Mouse (Mus musculus) heart, postnatal 25 days (tissue): ENCODE data around the gene Foxn1. TPM values are rescaled to one million over a fixed set of nuclear protein-coding genes. Genes with fewer than 3 reads are reported as not detected.

Source experiments
- DNase-seq: peaks from one replicate; pipeline ENCODE4 v3.0.0; 2022; ENCODE audit warnings: low spot score
- intact Hi-C: fragments of 180-260 bp; cut with DNase I; formaldehyde crosslinking; loops from one replicate; pipeline ENCODE4 v1.15.1; 2025
- total RNA-seq, 2 experiments: library from RNA; stranded (reverse); gene quantifications; 2 replicates each; pipeline ENCODE4 v1.2.3; 2021

Foxn1 gene
- total RNA-seq, 2 experiments from 2014 or later = not detected

DNA sequence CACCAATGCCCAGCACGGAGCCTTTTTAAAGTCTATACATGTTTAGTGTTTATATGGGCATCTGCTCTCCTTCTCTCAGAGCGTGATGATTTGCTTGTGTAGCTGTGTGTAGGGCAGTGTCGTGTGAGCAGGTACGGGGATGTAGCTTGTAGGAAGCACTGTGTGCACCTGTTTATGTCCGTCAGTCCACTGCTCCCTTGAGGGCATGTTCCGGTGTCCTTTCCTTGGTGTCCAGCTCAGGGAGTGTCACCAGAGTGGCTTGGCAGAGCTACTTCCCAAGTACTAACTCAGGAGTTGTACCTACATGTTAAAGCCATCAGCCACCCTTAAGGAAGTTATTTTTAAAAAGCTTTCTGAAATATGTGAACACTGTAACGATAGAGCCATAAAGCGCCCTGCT lies 49.3 kb downstream of the Foxn1 start:
- DNase-seq = no peak
- intact Hi-C loops = no loop called here

DNA sequence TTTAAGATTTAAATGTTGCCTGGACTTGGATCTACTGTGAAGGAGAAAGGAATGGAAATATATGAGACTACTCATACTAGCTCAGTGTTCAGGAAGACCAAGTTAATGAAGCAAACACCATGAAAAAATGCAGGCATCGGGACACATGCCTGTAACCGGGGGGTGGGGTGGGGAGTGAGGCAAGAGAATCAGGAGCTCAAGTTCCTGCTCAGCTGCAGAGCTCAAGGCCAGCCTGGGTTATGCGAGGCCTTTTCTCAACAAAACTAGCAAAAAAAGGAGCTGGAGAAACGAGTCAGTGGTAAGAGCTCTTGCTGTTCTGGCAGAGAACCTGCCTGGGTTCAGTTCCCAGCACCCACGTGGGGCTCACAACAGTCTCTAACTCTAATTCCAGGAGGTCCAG lies 52.4 kb downstream of the Foxn1 start:
- intact Hi-C loops = no loop called here
- no peak for DNase-seq

DNA sequence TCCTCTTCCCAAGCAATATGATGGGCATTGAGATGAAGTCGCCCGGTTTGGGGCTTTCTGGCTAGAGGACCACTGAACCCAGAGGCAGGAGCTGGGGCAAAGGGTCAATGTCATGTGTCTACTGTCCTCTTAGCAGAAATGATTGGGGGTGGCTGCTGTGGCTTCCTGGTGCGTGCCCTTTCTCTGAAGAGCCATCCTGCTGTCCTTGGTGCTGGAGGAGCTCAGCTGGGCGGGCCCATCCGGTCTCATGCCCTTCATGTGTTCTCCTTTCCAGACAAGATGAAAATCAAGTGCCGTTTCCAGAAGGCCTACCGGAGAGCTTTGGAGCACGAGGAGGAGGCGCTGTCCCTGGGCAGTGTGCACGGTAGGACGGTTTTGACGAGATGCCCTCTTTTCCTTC lies 53.7 kb downstream of the Foxn1 start:
- intact Hi-C loops = no loop called here
- DNase-seq = no peak

DNA sequence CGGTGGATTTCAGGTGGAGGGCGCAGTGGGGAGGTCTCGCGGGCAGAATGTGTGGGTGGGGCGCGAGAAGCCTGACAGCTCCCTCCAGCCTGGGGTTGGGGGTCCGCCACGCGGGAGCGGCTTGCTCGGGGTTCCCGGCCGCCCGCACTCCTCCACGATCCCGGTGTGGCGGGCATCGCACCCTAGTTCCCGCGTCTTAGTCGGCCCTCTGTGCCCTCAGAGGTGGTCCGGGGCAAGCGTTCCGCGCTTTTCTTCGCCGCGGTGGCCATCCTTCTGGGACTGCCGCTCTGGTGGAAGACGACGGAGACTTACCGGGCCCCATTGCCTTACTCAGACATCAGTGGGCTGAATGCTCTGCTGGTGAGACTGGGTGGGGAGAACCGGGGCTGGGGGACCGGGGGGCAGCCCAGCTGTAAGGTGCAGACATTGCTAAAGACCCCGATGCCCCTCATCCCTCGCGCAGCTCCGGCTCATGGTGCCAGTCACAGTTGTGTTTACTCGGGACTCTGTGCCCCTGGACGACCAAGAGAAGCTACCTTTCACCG lies 57.8 kb downstream of the Foxn1 start:
- intact Hi-C loops = no loop called here
- DNase-seq = no peak

DNA sequence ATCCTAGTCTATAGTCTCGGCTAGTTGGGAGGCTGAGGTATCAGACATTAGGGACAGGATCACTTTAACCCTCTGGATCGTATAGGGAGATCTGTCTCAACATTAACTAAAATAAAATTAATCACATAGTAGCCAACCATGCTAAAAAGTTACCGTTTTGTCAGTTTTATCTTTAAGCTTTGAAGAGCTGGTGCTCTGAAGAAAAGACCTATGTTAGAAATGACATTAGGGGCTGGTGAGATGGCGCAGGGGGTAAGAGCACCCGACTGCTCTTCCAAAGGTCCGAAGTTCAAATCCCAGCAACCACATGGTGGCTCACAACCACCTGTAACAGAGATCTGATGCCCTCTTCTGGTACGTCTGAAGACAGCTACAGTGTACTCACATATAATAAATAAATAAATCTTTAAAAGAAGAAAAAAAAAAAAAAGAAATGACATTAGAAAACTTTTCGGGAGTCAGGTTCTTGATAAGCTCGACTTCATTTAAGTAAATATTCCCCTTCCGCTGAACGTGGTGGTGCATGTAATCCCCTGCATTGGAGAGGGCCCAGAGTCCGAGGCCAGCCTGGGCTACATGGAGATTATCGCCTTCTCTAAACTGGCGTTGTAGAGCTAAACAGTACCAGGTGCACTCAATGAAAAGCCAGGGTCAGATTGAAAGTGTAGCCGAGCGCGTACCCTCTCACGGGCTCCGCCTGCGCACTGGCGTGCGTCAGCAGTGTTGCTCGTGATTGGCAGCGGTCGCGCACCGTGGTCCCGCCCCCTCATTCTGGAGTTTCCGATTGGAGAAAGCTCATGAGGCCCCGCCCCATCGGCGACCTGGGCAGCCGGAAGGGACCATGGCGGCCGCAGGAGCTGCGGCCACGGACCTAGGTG lies 58.5 kb downstream of the Foxn1 start, which contains the start of gene Pigs:
Gene Pigs (plus strand): TSS at position 782 of the 878 bp plus-strand sequence.
- DNase-seq = peak; percentile 93
- intact Hi-C loops = no loop called here

DNA sequence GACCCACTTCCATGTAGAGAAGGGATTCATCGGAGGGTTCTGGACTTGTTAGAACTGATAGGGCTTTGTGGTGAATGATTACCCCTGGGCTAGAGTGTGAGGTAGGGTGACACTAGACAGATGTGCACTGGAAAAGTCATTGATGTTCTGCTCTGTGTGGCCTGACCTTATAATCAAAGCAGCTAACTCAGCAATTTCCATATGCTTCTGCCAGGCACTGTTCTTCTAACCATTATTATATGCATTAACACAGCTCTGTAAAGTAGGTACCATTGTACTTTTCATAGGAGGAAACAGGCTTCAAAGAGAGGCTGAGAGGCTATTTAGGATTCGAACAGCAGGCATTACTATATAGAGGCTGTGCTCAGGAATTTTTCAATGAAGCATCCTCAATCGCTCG lies 59.1 kb downstream of the Foxn1 start:
- intact Hi-C loops = no loop called here

DNA sequence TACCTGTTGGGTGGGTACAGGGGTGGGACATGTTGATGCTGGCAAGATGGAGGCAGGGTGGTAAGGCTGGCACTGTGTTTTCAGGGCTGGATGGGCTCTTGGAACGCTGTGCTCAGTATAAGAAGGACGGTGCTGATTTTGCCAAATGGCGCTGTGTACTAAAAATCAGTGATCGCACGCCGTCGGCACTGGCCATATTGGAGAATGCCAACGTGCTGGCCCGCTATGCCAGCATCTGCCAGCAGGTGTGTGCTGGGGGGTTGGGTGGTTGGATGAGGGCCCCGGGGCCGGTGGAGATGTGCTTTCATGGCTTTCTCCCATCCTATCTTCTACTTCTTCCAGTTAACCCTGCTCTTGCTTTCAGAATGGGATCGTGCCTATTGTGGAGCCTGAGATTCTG lies 61.4 kb downstream of the Foxn1 start:
- DNase-seq = no peak
- intact Hi-C loops = no loop called here

More for the DNA sequence above, 59.1 kb downstream of the Foxn1 start:
- DNase-seq = no peak

DNA sequence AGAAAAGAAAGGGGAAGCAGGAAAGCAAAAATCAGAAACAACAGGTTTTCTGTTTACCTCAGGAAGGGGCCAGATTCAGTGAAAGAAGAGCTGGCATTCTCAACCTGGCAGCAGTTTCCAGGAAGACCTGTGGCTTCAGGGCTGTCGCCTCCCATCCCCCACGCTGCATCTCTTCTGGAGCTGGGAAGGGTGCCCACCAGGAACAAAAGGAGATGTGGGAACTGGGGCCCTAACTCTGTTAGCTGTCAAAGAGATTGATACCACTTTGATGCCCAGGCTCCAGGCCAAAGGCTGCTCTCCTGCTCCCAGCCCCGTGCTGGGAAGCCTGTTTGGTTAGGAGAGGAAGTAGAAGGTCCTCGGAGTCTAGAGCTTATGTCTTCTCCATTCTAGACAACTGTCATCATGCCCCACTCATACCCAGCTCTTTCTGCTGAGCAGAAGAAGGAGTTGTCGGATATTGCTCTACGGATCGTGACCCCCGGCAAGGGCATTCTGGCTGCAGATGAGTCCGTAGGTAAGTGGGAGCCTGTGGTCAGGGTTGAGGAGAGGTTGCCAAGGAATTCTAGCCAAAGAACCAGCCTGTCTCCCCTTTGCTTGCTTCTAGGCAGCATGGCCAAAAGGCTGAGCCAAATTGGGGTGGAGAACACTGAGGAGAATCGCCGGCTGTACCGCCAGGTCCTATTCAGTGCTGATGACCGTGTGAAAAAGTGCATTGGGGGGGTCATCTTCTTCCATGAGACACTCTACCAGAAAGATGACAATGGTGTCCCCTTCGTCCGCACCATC lies 62.2 kb downstream of the Foxn1 start:
- intact Hi-C loops = no loop called here
- no peak for DNase-seq

DNA sequence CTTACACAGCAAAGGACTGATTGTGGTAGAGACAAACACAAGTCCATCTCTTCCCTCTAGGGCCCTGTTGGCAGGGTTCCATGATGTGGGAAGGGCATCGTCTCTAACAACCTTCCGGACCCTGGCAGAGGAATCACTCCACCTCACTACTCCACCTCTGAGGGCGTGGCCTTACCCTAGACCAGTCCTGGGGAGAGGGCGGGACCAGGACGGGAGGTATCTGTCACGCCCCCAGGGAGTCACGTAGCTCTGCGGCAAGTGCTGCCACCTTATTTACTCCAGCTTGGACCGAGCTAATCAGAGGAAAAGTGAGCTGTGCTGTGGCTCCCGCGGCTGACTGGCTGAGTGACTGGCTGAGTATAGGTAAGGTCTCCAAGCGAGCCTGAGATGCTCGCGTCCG lies 63.5 kb downstream of the Foxn1 start, which contains the start of gene Aldoc:
Gene Aldoc (plus strand): TSS at position 109 of the 400 bp plus-strand sequence.
- DNase-seq = peak; percentile 46
- intact Hi-C loops = no loop called here

DNA sequence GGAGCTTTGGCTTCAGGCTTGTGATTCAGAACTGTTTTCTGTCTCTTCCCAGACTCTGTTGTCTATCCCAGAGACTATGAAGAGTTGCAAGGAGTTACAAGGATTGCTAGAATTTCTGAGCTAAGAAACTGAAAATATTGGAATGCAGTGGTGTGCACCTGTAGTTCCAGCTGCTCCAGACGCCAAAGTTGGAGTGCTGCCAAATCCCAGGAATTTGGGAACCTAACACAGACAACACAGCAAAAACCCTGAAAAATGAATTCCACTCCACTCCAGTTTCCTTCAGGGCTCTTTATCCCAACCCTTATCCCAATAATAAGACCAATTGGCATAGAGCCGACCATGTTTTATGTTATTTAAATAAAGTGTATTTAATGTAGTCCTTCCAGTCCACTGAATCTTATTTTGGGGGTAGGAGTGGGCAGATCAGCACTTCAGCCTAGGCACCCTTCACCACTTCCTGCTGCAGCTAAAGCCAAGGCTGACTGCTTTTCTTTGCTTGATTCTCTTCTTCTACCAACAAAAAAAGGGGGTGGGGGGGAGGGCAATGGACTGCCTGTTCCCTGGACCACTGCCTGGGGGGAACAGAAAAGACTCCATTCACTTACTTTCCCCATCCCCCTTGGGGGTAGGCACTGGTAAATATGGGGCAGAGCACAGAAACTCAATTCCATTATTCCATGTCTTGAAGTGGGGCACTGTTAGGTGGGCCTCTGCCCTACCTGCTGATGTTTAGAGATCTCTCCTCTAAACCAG lies 64.1 kb downstream of the Foxn1 start:
- intact Hi-C loops = no loop called here
- DNase-seq = no peak

DNA sequence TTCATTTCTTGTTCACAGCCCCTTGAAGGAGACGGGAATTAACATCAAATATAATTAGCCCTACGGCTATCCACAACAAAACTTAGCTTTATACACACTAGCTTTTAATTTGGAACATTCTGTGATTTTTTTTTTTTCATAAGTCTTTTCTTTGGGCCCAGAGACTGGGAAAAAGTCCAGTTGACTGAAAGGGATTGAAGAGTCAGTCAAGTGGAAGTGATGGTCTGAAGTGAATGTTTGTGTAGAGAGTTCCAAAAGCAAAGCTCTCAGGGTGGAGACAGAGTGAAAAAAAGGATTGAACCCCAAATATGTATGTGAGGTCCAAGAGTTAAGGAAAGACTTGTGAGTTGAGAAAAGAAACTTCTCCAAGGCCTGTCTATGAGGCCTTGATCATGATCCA lies 67.9 kb downstream of the Foxn1 start:
- no peak for DNase-seq
- intact Hi-C loops = no loop called here

DNA sequence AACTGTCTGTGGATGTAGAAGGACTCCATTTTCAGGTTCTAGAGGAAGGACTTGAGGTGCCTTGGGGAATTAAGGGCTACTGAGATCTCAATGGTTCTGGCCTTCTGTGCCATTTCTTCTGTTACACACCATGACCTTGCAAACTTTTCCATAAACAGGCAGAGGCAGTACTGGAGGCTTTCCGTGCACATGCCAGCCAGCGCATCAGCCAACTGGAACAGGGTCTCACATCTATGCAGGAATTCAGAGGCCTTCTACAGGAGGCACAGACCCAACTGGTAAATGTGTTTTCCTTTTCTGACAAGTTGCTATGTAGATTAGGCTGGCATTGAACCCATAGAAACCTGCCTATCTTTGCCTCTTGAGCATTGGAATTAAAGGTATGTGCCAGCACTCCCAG lies 72.7 kb downstream of the Foxn1 start:
- intact Hi-C loops = no loop called here
- DNase-seq = no peak

DNA sequence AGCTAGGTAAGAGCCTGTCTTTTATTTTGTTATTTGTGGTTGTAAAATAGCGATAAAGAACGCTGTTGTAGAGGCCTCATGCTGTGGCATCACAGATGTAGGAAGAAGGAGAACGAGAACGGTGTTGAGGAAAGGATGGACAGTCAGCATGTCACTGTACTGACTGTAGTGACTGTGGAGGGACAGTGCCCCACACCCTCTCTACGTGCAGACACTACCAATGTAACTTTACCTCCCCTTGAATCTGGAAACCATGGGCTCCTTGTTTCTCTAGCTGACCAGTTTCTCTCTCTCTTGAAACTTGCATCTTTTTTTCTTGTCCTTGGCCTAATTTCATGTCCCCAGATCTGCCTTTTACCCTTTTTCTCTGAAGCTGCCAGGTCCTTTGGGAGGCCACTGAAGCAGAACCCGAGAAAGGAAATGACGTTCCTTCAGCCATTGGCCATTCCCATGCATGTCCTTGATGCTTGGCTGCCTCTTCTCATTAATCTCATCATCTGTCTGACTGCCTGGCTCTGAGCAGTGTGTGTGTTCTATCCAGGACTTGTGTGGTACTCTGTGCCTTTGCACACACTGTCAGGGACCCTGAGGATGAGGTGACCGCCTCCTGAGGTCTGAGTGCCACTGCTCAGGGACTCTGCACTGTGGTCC lies 75.4 kb downstream of the Foxn1 start:
- intact Hi-C loops = no loop called here
- no peak for DNase-seq

Other genes starting within 250 kb of the Foxn1 start
- gene Traf4, start 221.0 kb downstream of the Foxn1 start, total RNA-seq = 1 to 10 TPM; 4.6 to 6.7 TPM
- gene Nek8, start 209.9 kb downstream of the Foxn1 start, total RNA-seq = 1 to 10 TPM; 2.5 to 2.6 TPM
- gene Tlcd1, start 209.8 kb downstream of the Foxn1 start, total RNA-seq = 1 to 10 TPM; 5.5 to 7.2 TPM
- gene Rpl23a, start 203.0 kb downstream of the Foxn1 start, total RNA-seq = 100 to 1,000 TPM; 776 to 853 TPM
- gene Rab34, start 198.1 kb downstream of the Foxn1 start, total RNA-seq = 10 to 100 TPM; 11.2 to 12.2 TPM
- gene Proca1, start 193.2 kb downstream of the Foxn1 start, total RNA-seq = 1 to 10 TPM in 1 of 2 experiments, under 1 TPM in 1; 0.31 to 1.1 TPM
- 10 to 100 TPM; 47.5 to 48.0 TPM for gene Sdf2, start 140.8 kb downstream of the Foxn1 start, total RNA-seq
- 10 to 100 TPM; 26.9 to 28.1 TPM for gene Supt6, start 140.6 kb downstream of the Foxn1 start, total RNA-seq
- 100 to 1,000 TPM; 190 to 210 TPM for gene 2610507B11Rik, start 124.8 kb downstream of the Foxn1 start, total RNA-seq
- 1 to 10 TPM in 1 of 2 experiments, under 1 TPM in 1; 0.98 to 1.5 TPM for gene BC030499, start 95.7 kb downstream of the Foxn1 start, total RNA-seq
- gene Spag5, start 85.0 kb downstream of the Foxn1 start, total RNA-seq = under 1 TPM; 0.62 to 0.67 TPM
- gene Aldoc, start 63.6 kb downstream of the Foxn1 start, total RNA-seq = under 1 TPM; 0.50 to 0.52 TPM
- 10 to 100 TPM; 23.0 to 23.6 TPM for gene Pigs, start 58.1 kb downstream of the Foxn1 start, total RNA-seq
- gene Unc119, start 43.1 kb downstream of the Foxn1 start, total RNA-seq = 1 to 10 TPM; 4.2 to 4.6 TPM
- gene Slc13a2, start 35.7 kb upstream of the Foxn1 start, total RNA-seq = not detected
- 1 to 10 TPM; 1.4 to 2.3 TPM for gene Slc46a1, start 79.1 kb upstream of the Foxn1 start, total RNA-seq
- under 1 TPM; 0.34 to 0.39 TPM for gene Sarm1, start 111.2 kb upstream of the Foxn1 start, total RNA-seq
- gene Vtn, start 112.5 kb upstream of the Foxn1 start, total RNA-seq = 10 to 100 TPM; 22.0 to 25.7 TPM
- not detected for gene Sebox, start 116.9 kb upstream of the Foxn1 start, total RNA-seq
- gene Tmem199, start 125.6 kb upstream of the Foxn1 start, total RNA-seq = 10 to 100 TPM; 10.5 to 10.8 TPM
- 100 to 1,000 TPM; 152 to 154 TPM for gene Poldip2, start 125.6 kb upstream of the Foxn1 start, total RNA-seq
- gene Tnfaip1, start 149.8 kb upstream of the Foxn1 start, total RNA-seq = 10 to 100 TPM; 39.1 to 41.9 TPM
- 10 to 100 TPM; 39.0 to 45.5 TPM for gene Ift20, start 149.8 kb upstream of the Foxn1 start, total RNA-seq
- 1 to 10 TPM; 5.3 to 5.5 TPM for gene Tmem97, start 164.2 kb upstream of the Foxn1 start, total RNA-seq